Mouse (Mus musculus): Measurements from ENCODE around the gene Mfsd5.
A peak's percentile ranks its signal among the peaks of the same experiment; 100 is the strongest.

Gene Mfsd5

DNA sequence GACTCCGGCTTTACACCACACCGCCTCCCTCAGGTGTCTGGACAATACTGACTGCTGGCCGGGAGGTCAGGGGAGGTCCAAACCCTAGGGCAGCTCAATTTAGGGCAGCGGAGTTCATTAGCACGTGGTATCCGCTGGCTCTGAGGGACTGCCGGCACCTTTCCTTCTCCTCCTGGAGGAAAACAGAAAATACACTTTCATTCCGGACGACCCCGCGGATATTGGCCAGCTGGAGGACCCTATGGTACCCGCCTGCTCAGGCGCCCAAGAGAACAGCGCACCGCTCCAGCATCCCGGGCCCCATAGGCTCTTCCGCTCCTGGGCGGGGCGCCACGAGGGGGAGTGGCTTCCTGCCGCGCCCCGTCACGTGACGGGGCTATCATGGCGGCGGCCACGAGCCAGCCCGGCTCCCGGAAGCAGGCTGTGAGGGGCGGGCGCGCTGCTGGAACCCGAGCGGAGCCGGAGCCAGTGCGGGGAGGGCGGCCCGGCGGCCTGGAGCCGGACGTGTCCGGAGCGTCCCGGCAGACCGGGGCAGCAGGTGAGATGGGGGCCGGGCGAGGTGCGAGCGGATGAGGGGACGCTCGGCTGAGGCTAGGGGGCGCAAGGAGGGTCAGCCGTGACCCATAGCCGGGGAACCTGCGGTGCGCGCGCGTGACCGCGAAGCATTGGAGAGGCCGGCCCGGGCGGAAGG lies at the start of gene Mfsd5:
Gene Mfsd5 (plus strand): TSS at position 363 of the 691 bp plus-strand sequence.
- peak; percentile 75 for DNase-seq (ENCODE audit: low read depth, low spot score)

DNA sequence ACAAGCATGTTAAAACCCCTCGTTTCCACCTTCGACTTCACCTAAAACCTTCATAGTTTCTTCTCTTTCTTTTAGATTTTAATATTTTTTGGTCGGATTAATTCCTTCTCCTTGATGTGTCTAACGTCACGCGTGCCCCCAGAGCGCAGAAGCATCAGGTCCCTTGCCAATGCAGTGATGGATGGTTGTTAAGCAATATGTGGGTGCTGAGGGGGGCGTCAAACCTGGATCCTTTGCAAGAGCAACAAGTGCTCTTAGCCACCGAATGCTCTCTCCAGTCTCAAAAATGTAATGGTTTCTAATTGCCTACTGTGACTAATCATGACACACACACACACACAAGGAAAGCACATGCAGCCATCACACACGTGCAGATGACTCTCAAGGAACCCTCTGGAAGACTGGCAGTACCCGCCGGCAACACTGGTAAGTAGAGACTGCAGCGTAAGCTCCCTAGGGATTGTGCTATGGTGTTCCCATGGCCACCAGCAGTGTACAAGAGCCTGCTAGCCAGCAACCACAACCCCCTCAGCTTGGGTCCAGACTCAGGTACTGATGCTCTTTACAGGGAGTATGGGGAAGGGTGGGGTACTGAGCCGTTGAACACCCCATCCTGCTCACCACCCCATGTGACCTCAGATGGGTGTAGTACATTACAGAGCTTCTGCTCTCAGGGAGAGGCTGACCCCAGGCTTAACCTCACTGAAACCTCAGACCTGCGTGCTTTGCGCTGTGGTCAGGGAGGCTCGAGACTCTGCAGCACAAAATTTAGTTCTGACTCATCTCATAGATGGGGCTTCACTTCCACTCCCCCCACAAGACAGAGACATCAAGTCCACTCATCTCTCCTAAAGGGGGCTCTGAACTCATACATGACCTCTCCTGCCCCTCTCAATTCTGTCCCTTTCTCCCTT lies 48.6 kb upstream of the Mfsd5 start:
- DNase-seq (ENCODE audit: low read depth, low spot score), result no peak

- no peak for DNase-seq (ENCODE audit: low read depth, low spot score)
Measured at GRCm38 (mm10) chr15:102231748-102232147, 47.5 kb upstream of the Mfsd5 start, which contains the start of gene Itgb7. TSS of gene Itgb7 (minus strand) at chr15:102231944.

- no peak for DNase-seq (ENCODE audit: low read depth, low spot score)
Measured at GRCm38 (mm10) chr15:102232764-102233163, 46.5 kb upstream of the Mfsd5 start.

DNA sequence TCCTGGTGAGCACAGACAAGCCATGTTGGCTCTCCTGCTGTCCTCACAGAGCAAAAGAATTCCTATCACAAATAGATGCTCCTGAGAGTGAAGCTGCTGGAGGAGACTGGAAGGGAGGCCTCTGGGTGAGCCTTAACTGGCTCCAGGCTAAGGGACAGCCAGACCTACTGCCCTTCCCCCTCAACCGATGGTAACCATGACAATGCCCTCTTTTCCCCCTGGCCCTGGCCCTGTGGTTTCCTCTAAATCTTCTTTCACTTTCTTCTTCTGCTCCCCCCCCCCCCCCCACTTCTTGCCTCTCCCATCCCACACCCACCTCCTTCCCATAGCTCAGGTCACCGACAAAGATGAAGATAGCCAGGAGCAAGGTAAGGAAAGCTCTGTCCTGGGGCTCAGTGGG lies 45.4 kb upstream of the Mfsd5 start:
- DNase-seq (ENCODE audit: low read depth, low spot score), result no peak

GRCm38 (mm10) chr15:102235371-102236027 lies 43.8 kb upstream of the Mfsd5 start:
- no peak for DNase-seq (ENCODE audit: low read depth, low spot score)

DNA sequence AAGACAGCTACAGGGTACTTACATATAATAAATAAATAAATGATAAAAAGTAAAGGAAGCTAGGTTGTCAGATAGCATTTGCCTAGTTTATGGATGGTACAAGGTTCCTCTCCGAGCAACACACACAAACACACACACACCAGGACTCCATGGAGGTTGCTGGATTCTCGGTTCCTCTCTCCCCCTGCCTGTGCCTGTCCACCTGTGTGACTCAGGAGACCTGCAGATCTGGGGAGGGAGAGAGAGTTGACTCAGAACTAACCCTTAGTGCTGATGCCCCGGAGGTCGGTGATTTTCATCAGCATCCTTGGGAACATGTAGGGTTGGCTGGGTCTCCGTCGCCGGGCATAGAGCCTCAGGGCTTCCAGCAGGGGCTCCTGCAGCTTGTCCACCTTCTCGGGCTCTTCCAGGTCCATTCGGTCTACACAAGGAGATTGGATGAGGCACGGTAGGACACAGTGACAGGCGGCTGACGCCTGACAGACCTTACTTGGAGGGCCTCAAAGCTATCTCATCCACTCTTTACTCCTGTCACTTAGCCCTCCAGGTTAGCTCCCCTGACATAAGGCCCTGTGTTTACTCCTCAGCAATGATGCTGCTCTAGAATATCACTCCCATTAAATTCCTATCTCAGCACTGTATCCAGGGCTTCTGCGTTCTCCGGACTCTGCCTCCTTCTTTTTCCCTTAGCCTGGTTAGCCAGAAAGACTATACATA lies 40.6 kb upstream of the Mfsd5 start:
- DNase-seq (ENCODE audit: low read depth, low spot score), result no peak

DNA sequence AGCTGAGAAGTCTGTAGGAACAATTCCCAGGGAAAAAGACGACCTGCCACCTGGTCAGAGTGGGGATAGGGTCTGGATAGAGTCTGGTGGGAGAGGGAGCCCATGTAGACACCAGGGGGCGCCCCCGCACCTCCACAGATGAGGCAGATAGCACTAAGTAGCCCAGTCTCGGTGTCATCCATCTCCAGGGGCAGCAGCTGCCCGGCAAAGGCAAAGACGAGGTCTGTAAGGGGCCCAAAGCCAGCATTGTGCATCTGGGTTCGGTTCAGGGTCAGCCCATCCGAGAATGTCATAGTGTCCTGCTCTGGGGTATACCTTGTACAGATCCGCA lies 40.0 kb upstream of the Mfsd5 start:
- no peak for DNase-seq (ENCODE audit: low read depth, low spot score)

- DNase-seq (ENCODE audit: low read depth, low spot score), result no peak
Measured at GRCm38 (mm10) chr15:102239851-102240250, 39.4 kb upstream of the Mfsd5 start.

- DNase-seq (ENCODE audit: low read depth, low spot score), result no peak
Measured at GRCm38 (mm10) chr15:102240607-102241006, 38.6 kb upstream of the Mfsd5 start.

DNA sequence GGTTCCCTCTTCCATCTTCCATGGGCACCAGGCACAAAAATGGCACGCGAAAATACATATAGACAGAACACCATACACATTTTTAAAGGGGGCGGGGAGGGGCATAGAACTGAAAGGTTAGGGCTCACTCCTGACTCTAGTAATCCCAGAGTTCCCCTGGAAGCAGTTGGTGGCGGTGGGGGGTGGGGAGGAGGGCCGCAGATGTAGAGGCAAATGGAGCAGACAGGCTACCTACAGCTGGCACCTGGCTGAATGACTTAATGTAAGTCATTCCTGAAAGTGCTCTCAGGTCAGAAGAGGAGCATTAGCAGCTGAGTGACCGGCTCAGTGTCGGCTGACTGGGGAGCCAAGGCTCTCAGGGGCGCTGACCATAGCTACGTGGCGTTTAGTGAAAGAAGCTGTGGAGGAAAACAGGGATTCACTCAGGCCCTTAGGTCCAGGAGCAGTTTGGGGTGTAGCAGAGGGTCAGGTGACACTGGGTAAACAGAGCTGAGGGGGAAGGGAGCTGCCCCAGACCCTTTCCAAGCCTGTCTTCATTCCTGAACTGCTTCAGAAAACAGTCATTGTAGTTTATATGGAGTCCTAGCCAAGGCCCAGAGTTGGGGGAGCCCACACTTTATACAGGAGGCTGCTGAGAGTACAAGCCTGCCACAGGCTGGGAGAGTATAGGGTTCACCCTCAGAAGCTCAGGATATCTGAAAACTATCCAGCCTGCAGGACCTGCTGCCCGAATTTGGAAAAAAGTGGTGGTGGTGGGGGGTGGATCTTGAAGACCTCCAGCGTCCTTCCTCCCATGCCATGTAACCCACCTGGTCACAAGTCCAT lies 36.6 kb upstream of the Mfsd5 start:
- DNase-seq (ENCODE audit: low read depth, low spot score), result no peak

GRCm38 (mm10) chr15:102243229-102244190 lies 35.7 kb upstream of the Mfsd5 start:
- DNase-seq (ENCODE audit: low read depth, low spot score), result no peak

- no peak for DNase-seq (ENCODE audit: low read depth, low spot score)
Measured at GRCm38 (mm10) chr15:102244306-102245191, 34.7 kb upstream of the Mfsd5 start.

GRCm38 (mm10) chr15:102245461-102245881 lies 33.8 kb upstream of the Mfsd5 start:
- DNase-seq (ENCODE audit: low read depth, low spot score), result no peak

DNA sequence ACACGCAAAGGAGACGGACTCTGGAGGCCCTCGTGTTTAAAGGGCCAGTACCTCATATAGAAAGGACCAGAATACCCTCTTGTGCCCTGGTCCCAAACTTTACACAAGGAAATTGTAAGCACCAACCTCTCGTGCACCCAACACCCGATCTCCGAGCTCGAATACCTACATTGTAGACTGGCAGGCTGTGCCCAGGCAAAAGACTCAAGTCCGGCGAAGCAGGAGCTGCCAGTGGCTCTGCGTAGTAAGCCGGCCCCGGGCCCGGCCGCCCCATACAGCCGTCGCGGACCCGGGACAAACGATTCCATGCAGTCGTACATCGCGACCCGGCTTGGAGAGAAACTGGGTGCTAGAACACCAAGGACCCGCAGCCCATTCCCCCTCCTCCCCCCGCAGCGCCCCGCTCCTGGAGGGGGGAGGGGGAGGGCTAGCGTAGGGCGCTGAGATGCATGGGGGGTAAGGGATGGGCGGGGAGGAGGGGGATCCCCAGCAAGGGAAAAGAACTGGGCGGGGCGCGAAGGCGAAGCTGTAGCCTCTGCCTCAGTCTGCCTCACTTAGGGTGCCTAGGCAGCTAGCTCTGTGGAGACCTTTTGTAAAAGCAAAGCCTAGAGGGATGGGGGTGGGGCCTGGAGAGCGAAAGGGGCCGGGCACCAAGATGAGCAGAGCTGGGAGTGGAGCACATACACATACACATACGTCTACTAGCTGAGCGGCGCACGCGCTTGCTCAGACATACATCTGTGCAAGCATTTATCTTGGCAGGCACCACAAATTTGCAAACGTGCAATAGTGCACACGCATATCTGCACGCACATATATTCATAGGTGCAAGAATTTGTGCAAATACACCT lies 33.1 kb upstream of the Mfsd5 start:
- DNase-seq (ENCODE audit: low read depth, low spot score), result peak; percentile 76

GRCm38 (mm10) chr15:102246866-102247251 lies 32.4 kb upstream of the Mfsd5 start:
- DNase-seq (ENCODE audit: low read depth, low spot score), result peak; percentile 83

DNA sequence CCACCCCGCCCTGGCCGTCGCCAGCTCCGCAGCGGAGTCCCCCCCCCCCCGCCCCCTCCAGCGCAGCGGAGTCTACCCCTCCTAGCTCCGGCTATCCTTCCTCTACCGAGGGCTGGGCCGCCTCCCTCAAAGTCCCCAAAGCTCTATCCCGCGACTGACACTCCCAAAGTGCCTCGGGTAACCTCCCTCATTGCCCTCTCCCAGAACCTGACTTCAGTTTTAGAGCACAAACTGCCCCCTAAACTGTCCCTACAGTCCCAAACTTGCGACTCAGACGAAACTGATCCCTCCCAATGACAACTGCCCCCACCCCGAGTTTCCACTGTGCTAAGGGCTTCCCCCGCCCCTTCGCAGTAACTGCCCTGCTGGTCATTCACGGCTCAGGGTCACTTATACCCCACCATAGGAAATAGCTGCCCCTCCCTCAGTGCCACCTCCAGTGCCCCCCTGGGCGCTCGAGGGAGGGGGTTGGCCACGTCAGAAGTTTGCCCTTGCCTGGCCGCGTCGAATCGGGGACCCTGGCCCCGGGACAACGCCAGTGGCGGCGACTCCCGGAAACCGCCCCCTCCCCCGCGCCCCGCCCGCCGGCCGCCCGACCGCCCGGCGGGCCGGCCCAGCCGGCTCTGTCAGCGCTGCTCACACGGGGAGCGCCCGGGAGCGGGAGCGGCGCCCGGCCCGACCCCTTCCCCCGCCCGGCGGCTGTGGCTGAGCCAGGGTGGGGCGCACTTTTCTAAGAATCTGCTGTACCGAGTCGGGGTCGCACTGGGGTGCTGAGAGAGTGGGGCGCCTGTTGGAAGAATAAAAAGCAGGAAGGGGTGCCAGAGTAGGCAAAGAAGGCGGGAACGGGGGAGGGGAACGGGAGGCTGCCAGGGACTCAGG lies 31.8 kb upstream of the Mfsd5 start:
- DNase-seq (ENCODE audit: low read depth, low spot score), result no peak

Measured in brain, embryonic 18.5 days (tissue).